Mouse (Mus musculus): ENCODE measurements around the gene Kif26b. TPM values are rescaled to one million over a fixed set of nuclear protein-coding genes. Genes with fewer than 3 reads are reported as not detected.

The Kif26b gene
- polyA plus RNA-seq, 1 experiment = 3.5 TPM

DNA sequence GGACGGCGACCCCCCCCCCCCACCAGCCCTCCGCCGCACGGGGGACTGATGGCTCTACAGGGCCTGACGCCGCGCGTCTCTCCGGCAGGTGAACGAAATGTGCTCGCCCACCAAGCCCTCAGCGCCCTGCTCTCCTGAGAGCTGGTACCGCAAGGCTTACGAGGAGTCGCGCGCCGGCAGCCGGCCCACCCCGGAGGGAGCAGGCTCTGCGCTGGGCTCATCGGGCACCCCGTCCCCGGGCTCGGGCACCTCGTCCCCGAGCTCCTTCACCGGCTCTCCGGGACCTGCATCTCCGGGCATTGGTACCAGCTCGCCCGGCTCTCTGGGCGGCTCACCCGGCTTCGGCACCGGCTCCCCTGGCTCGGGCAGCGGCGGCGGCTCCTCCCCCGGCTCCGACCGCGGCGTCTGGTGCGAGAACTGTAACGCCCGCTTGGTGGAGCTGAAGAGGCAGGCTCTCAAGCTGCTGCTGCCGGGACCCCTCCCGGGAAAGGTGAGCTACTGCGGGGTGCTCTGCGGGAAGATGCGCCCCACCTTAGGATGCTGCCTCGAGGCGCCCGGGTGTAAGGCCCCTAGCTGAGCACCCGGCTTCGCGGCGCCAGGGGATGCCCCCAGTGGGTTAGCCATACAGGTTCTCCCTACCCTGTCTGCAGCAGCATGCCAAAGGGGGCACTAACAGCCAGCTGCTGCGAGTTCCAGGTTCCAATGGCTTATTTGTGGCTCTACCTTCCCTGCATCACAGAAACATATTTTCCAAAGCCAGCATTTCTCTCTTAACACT, 1.6 kb downstream of the Kif26b start:
- DNase-seq (ENCODE audit: extremely low spot score in 1 of 2, low spot score in 1 of 2) = peak; percentile 42 to 87

DNA sequence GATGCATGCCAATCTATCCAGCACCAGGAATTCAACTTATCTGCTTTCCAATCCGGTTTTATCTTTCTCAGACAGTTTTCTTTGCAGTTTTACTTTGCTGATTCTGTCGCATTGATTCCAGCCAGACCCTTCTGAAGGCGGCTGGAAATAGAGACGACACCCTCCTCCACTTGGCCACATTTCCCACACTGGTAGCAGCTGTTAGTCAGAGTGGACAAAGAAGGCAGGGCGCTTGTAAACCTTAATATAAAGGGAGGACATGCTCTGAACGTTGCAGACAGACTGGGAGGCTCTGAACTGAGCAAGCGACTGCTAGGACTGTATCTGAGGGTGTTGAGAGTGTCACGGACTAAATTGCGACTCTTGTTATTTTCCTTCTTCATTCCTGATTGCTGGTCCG, 11.3 kb downstream of the Kif26b start:
- no peak for DNase-seq (ENCODE audit: extremely low spot score in 1 of 2, low spot score in 1 of 2)

DNA sequence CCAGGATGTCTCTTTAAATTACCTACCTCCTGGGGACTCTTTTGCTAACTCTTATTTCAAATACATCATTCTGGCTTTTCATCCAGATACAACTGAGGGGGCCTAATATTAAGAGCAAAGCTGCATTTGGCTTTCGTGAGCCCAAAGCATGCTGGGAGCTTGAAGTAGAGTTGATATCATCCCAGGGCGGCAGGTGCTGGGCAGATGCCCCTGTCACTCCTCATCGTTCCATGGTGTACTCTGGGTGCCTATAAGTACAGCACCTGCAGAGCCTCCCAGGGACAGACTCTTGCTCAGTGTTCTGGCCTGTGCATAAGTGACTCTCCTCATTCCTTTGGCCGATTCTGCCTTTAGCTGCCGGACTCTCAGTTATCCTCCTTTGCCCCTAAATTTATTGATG, 13.5 kb downstream of the Kif26b start:
- DNase-seq (ENCODE audit: extremely low spot score in 1 of 2, low spot score in 1 of 2) = no peak

DNA sequence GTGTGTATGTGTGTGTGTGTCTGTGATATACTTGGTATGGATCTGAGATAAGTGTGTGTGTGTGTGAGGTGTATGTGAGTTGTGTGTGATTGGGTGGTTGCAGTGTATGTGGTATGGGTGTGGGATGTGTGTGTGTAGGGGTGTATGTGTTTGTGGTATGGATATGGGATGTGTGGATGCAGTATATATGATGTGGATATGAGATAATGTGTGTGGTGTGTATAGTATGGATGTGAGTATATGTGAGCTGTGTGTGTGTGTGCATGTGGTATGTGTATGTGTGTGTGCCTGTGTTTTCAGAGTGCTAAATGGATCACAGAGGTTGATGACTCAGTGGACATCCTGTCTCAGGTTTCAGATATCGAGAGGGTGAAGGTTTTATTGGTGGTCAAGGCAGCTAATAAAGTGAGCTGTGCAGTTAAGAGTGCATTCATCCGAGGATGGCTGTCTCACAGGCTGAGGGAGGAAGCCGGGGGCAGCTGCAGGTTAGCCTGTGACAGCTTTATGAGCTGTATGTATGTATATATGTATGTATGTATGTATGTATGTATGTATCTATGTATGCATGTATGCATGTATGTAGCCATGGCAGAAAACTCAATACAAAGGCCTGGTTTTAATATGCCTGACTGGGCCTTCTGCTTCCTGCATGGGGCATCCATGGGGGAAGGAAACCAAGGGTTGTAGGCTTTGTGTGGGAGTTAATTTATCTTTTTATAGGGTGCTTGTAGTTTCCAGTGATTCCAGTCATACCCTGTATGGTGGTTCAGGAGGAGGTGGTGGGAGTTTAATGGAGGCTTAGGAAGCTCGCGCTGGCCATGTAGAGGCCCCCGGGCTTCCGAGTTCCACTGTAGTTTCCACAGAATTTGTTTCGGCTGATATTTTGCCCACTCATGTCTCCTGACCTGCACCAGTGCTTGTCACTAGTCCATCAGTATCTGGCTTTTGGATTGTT, 14.3 kb downstream of the Kif26b start:
- DNase-seq (ENCODE audit: extremely low spot score in 1 of 2, low spot score in 1 of 2) = no peak

DNA sequence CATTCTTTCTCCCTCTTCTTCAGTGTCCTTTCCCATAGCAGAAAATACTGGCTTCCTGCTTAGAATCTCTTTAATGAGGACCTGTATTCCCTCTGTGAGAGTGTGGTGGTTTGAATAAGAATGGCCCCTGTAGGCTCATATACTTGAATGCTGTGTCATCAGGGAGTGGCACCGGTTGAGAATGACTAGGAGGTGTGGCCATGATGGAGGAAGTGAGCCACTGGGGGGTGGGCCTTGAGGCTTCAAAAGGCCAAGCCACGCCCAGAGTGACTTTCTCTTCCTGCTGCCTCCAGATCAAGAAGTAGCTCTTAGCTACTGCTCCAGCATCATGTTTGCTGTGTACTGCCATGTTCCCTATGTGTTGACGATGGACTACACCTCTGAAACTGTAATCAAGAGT, 15.7 kb downstream of the Kif26b start:
- no peak for DNase-seq (ENCODE audit: extremely low spot score in 1 of 2, low spot score in 1 of 2)

DNA sequence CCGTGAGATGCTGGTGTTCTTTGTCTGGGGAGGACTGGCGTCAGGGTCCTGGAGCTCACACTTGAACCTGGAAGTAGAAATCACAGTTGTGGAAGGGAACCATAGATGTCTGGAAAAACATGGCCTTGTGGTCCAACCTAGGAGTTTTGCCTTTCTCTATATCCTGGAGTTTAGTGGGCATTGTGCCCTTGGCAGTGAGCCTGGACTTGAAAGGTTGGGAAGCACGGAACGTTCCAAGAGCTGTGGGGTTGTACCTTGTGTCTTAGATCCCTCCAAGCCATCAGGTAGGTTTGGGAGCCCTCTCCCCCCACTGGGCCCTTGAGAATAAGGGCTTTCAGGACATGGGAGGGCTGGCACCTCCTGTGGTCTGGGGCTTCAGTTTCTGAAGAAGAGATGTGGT, 20.7 kb downstream of the Kif26b start:
- DNase-seq (ENCODE audit: extremely low spot score in 1 of 2, low spot score in 1 of 2) = no peak

DNA sequence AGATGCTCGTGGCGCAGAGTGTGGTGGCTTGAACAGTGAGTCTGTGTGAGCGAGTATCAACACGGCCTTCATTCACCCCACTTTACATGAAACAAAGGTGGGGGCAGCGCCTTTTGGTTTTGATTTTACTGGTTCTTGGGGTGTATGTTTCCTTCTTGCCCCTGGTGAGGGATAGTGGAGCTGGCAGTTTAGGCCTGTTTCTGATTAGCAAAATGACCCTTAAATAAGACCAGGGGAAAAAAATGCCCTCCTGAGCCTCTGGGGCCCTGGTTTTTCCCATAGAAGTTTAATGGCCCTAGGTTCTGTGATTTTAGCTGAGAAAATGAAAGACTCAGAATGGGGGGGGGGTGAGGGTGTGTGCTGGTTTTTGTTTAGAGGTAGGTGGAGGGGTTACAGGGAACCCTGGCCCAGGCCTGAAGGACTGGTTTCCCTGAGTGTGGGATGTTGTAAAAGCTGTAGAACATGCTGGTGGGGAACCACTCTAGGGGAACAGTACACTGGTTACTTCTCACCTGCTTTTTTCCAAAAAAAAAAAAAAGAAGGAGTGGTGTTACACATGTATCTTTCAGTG, 21.6 kb downstream of the Kif26b start:
- no peak for DNase-seq (ENCODE audit: extremely low spot score in 1 of 2, low spot score in 1 of 2)

DNA sequence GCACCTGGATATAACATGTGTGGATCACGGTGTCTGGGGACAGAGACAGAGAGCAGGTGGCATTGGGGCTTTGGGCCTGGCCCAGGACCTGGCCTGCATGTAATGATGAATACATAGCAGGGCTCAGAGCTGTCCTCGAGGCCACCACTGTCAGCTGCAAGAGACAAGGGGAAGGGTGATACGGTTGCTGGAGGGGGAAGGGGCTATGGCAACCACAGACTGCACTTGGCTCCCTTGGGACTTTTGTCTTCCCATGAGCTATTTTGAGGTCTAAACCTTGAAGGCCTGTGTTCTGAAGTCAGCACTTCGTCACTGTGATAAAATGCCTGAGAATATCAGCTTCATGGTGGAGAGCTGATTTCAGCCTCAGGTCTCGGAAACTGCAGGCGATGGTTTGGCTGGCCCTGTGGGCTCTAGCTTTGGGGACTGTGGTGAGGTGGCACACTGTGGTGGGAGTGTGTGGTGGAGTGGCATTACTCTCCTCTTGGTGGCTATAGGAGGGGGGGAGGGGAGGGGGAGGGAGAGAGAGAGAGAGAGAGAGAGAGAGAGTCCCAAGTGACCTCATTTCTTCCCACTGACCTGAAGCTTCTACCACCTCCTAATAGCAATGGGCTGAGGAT, 23.5 kb downstream of the Kif26b start:
- DNase-seq (ENCODE audit: extremely low spot score in 1 of 2, low spot score in 1 of 2) = no peak

DNA sequence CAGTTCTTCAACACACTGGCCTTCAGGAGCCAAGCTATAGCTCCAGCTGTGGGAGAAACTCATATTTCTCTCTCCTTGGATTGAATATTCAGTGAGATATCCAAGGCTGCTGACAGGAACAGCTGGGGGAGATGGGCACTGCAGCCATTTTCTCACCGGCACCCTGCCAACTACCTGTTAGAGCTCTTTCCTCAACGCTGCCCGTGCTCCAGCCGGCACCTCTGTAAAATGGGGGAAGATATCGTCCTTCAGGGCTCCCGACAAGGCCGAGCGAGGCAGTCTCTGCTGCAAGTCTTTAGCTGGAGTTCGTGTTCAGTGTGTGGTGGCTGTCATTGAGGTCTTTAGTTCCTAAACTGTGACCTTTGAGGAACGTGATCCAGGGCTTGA, 24.0 kb downstream of the Kif26b start:
- no peak for DNase-seq (ENCODE audit: extremely low spot score in 1 of 2, low spot score in 1 of 2)

DNA sequence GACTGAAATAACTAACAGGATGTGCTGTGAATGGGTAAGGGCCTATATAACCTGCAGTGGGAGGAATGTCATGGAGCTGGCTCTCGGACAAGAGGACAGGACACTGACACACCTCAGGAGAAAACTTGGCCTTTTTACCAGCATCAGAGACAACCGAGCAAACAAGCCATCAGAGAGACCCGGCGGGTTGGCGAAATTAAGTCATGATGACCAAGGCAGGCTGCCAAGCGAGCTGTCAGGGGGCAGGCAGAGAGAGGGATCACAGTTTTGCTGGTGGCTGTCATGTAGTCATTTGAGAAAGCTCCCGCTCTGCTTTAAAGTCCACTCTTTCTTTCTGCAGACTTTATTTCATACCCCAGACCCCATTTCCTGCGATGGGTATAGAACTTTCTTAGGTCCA, 27.3 kb downstream of the Kif26b start:
- no peak for DNase-seq (ENCODE audit: extremely low spot score in 1 of 2, low spot score in 1 of 2)

DNA sequence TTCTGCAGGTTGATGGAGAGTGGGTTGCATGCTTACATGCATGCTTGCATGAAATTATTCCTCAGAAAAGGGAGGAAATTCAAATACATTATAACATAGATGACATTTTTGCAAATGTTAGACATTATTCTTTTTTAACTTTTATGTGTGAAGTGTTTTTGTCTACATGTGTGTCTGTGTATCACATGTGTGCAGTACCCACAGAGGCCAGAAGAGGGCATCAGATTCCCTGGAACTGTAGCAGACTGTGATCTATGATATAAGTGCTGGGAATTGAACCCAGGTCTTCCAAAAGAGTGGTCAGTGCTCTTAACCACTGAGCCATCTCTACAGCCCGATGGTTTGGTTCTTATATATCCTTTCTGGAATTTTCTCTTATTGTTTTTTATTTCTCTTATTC, 31.1 kb downstream of the Kif26b start:
- DNase-seq (ENCODE audit: extremely low spot score in 1 of 2, low spot score in 1 of 2) = no peak

DNA sequence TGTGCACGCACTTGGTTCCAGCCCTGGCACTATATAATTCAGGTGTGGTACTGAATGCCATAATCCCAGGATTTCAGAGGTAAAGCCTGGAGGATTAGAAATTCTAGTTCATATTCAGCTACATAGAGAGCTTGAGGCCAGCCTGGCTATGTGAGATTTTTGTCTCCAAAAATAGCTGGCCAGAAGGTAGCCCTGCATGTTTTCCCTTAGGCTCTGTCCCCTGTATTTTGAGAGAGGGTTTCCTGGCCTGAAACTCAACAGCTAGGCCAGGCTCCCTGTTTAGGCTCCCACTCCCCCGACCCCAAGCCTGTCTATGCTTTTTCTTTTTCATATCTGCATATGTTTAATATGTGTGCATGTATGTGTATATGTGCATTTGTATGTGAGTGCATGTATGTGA, 34.9 kb downstream of the Kif26b start:
- no peak for DNase-seq (ENCODE audit: extremely low spot score in 1 of 2, low spot score in 1 of 2)

DNA sequence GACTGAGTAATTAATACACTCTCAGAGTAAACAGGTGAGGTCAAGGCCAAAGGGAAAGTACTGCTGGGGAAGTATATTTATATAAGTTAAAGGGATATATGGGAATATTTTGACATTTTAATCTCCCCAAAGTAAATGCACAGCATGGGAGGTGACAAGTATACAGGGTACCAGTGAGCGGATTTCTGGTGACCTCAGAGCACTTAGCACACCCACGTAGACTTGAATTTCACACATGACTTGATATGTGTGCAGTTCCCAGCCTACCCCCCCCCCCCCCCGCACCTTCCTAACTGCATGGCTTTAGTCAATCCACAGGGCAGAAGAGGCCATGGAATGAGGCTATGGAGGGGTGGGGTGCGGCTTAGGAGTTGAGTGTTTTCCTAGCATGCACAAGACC, 35.9 kb downstream of the Kif26b start:
- DNase-seq (ENCODE audit: extremely low spot score in 1 of 2, low spot score in 1 of 2) = no peak

DNA sequence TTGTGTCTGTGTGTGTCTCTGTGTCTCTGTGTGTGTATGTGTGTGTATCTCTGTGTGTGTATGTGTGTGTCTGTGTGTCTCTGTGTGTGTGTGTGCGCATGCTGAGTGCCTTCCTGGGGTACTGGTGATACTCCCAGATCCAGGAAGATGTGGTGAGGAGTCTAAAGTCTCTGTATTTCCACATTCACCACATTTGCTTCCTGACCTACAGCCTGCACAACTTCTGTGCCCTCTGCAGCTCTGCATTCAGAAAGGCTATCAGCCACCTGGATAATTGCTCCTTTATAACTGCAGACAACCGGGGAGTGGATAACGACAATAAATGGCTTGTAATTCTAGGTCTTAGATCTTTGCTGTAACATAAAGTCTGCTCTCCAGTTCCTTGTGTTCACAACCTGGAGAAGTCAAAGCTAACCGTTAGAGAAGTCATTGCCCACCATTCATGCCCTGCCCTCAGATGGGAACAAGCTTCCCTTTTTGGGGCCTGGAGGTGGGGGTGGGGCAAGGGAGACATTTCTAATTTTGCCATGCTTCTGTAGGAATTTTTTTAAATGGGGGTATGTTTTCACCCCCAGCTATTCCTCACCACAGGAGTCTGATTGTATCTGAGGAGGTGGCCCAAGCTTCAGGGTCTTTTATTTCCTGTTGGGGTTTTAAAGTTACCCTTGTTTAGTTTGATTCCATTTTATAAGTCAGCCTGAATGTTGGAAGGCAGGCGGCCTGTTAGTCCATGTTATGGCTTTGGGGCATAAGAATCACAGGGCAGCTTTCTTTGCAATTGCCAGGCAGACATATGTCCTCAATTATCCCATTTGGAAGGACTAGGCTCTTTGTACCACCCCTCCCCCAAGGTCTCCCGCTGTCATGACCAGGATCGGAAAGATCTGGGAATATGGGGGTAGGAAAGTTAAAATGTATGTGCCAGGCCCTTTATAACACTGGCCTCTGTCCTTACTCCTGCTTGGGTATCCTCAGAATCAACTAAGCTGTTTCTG, 39.9 kb downstream of the Kif26b start:
- no peak for DNase-seq (ENCODE audit: extremely low spot score in 1 of 2, low spot score in 1 of 2)

DNA sequence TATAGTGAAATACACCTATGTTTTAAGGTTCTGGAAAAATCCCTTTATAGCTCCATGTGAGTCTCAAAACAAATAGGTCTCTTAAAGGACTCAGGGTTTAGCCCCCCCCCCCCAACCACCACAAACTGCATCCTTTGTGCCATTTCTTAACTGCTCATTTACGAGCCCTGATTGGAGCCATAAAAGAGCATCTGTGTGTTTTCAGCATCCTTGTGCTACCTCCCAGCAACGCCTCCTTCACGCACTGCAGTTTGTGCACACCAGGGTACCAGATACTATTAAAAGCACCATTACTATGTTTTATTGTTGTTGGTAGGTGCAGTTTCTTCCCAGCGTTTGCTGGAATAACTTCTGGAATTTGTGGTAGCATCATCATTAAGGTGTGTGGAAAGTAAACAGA, 42.1 kb downstream of the Kif26b start:
- no peak for DNase-seq (ENCODE audit: extremely low spot score in 1 of 2, low spot score in 1 of 2)

DNA sequence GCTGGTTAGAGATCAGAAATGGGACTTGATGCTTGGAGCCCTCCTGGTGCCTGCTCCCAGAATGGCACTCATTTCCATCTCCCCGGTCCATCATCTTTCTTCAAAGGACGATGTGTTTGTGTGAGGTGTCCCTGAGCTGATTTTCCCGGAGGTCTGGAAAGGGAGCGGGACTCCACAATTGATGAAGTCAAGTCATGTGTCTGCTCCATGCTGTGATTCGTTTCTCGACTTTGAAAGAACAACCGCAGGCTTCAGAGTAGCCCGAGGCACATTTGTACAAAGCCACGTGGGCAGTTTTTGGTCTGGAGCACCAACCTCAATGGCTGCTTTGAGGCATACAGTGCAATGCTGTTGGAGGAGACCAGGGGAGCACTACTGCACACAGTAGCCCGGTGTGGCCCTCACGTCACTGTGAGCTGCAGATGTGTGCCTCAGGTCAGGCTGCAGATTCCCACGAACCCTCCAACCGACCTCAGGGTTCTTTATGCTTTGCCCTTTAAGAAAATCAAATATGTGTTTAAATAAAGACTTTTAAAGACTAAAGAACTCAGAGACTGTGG, 43.0 kb downstream of the Kif26b start:
- DNase-seq (ENCODE audit: extremely low spot score in 1 of 2, low spot score in 1 of 2) = no peak

DNA sequence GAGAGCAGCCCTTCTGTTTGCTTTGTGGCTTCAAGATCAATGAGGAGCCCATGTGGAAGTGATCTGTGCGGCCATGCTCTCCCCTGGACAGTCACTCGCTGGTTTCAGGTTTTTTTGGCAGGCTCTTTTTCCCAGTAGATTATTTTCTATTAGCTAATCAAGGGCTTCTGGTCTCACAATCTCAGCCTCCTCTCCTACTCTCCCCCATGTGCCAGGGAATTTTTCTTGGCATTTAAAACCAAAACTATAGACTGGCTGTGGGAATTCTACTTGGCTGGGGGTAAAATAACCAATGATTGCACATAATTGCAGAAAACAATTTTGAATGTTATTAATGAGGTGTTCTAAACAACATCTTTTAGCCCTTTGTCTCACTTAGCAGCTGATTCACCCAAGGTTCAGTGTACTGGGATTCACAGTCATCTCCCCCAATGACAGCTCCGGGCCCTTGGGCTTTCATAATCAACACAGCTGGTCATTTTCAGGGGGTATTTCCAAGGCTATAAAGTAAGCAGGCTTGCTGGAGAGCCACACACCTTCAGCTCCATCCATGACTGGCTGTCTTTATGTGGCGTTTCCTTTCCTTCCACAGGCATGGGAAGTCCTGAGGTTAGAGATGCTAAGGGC, 44.6 kb downstream of the Kif26b start:
- no peak for DNase-seq (ENCODE audit: extremely low spot score in 1 of 2, low spot score in 1 of 2)

DNA sequence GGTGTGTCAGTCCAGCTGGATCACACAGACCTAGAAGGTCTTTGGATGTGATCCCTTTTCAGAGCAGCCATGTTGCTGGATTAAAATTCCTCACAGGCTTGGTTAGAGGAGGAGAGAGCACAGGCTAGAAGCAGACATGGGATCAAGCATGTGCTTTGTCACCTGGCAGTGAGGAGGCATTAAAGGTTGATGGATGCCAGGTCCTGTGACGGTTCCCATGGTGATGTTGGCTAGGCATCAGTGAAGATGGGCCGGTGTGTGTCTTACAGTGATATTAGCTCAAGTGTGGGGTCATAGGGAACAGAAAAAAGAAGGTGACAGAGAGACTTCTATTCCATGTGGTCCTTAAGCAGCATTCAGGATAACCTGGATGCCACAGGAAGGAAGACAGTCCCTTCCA, 46.8 kb downstream of the Kif26b start:
- DNase-seq (ENCODE audit: extremely low spot score in 1 of 2, low spot score in 1 of 2) = no peak

DNA sequence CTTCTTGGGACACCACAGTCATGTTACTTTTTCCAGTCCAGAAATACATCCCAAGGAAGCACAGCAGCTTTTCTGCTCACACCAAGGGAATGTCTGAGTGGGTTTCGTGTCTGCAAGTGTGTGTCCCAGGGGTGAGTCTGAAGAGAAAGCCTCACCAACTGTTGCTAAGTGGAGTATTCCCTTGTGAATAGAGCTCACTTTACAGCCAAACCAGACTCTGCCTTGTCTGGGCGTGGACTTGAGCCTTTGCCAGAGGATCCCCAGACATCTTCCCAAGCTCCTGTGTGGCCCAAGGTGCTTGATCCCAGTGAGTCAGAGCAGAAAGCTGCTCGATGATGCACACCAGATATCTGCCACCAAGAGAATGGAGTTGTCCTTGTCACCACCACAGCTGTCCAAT, 48.0 kb downstream of the Kif26b start:
- no peak for DNase-seq (ENCODE audit: extremely low spot score in 1 of 2, low spot score in 1 of 2)

Measured in frontal cortex, adult 2 months (tissue).